Mouse (Mus musculus): Measurements from ENCODE around the gene Atcay.
A peak's percentile ranks its signal among the peaks of the same experiment; 100 is the strongest.

DNA sequence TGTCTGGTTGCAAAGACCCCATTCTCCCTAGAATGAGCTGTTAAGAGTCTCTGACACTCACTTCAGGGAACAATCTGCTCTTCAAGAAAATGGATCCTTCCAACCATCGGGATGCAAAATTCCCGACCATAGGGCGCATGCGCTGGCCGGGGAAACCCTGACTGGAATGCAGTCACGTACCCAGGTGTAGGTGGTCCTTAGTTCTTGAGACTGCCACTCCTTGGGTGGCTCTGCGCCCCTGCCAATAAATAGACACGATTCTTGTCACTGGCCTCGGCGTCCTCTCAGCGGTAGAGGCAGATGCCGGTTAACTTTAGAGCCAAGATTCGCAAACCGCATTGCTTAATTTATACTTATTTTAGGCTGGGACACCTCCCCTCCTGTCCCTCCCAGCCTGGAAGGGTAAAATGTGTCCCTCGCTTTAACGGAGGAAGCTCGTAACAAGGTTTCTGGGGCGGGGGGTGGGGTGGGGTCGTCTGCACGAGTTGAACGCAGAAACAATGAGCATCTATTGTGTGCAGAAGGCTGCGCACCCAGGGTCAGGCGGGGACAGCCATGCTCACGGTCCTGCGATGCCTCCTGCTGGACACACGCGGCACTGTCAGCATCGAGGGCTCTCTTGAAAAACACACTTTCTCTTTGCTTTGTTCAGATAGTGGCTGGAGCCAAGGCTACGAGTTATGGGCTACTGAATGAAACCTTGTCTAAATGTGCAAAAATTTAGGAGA is 55.9 kb downstream of the Atcay start:
- TF ChIP-seq CTCF (IDR thresholded peaks at IDR 0.05; ENCODE audit: extremely low read depth, insufficient read length, insufficient replicate concordance, low read depth, low read length), result peak; percentile 96
- TF ChIP-seq POLR2A (IDR thresholded peaks at IDR 0.05; ENCODE audit: low read depth, low read length), result no peak

Measured in small intestine, adult 2 months (tissue).